Mouse (Mus musculus) left cerebral cortex, adult 2 months (tissue): ENCODE measurements around the gene Trim17. TPM values are rescaled to one million over a fixed set of nuclear protein-coding genes. Genes with fewer than 3 reads are reported as not detected.

ENCODE experiments used
- DNase-seq, 2 experiments: peaks; one replicate each; pipeline ENCODE4 v3.0.0; 2021 to 2022; ENCODE audit warnings: low spot score in 2 of 2, mixed read lengths in 1 of 2; ENCODE audit errors: extremely low spot score in 1 of 2
- H3K27ac ChIP-seq: fragments of 200-600 bp; 2 replicates; pipeline ENCODE4 v1.8.1; 2022
- H3K4me3 ChIP-seq: fragments of 200-600 bp; 2 replicates; pipeline ENCODE4 v1.8.1; 2022
- CTCF ChIP-seq: fragments of 200-600 bp; IDR thresholded peaks from 2 replicates; pipeline ENCODE4 v1.8.1; 2022; ENCODE audit warnings: antibody characterized with exemption, mild to moderate bottlenecking, moderate library complexity
- intact Hi-C: fragments of 180-260 bp; cut with DNase I; formaldehyde crosslinking; loops from one replicate; pipeline ENCODE4 v1.15.1; 2025
- total RNA-seq, 2 experiments: library from RNA; stranded (reverse); gene quantifications; 2 replicates each; pipeline ENCODE4 v1.2.3; 2021

Gene Trim17
- total RNA-seq, 2 experiments from 2014 or later, result 4.8 to 4.9 TPM

GRCm38 (mm10) chr11:58959921-58960465, 5.5 kb downstream of the Trim17 start:
- DNase-seq, result peak; percentile 71 to 75
- peak overlapping the region; percentile 71 for H3K27ac ChIP-seq
- intact Hi-C loops, result loop anchor here (2.0 kb wide), 1 partner anchor 21 kb away; the partner anchor contains the start of gene Rnf187
- peak overlapping the region; percentile 57 for H3K4me3 ChIP-seq
- TF ChIP-seq CTCF, result peak; percentile 26

GRCm38 (mm10) chr11:58961364-58962177, 7.1 kb downstream of the Trim17 start:
- no peak for DNase-seq
- intact Hi-C loops, result loop anchor here (2.0 kb wide), 1 partner anchor 23 kb away; the partner anchor contains the start of gene Rnf187
- H3K27ac ChIP-seq, result no peak overlapping the region
- TF ChIP-seq CTCF, result no peak
- no peak overlapping the region for H3K4me3 ChIP-seq

- peak in 1 of 2 experiments; percentile 37 for DNase-seq
- Histone ChIP-seq H3K27ac (no peak overlapping the region), H3K4me3 (no peak overlapping the region)
- no peak for TF ChIP-seq CTCF
- intact Hi-C loops, result no loop called here
These were observed 9.1 kb downstream of the Trim17 start for GRCm38 (mm10) chr11:58963543-58963942.

GRCm38 (mm10) chr11:58964216-58964615, 9.7 kb downstream of the Trim17 start:
- no peak for DNase-seq
- intact Hi-C loops, result no loop called here
- Histone ChIP-seq H3K4me3 (no peak overlapping the region), H3K27ac (no peak overlapping the region)
- TF ChIP-seq CTCF, result no peak

DNA sequence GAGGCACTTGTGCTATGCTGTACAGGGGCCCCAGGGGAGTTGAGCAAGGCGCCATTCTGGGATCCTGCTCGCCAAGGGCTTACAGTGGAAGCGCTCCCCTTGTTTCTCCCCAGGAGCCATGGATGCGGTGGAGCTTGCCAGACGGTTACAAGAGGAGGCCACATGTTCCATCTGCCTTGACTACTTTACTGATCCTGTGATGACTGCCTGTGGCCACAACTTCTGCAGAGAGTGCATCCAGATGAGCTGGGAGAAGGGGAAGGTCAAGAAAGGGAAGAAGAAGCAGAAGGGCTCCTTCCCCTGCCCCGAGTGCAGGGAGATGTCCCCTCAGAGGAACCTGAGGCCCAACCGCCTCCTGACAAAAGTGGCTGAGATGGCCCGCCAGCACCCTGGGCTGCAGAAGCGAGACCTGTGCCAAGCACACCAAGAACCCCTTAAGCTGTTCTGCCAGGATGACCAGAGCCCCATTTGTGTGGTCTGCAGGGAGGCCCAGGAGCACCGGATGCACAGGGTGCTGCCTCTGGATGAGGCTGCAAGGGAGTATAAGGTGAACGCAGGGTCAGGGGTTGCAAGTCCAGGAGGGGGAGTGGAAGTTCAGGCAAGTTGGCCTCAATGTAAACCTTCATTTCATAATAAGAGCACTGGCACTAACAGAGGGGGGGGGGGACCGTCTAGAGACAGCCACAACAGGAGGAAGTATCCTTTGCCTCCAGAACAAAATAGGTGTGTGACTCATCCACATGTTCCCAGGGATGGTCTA, 10.7 kb downstream of the Trim17 start:
- no peak for DNase-seq
- TF ChIP-seq CTCF, result no peak
- intact Hi-C loops, result loop anchor here (5.0 kb wide), 1 partner anchor 332 kb away; no protein-coding TSS in a partner anchor
- no peak overlapping the region for H3K27ac ChIP-seq
- no peak overlapping the region for H3K4me3 ChIP-seq

DNA sequence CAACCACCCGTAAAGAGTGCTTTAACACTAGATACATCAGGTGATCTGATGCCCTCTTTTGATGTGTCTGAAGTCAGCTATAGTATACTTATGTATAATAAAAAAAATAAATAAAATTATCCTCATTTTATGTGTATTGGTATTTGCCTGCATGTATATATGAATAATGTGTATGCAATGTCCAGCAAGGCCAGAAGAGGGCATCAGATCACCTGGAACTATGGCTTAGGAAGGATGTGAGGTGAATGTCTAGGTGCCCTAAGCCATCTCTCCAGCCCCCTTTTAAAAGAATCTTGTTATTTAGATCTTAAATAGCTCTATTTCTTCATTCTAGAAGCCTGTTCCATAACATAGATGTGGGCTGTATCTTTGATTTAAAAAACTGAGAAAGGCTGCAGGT, 12.9 kb downstream of the Trim17 start:
- peak; percentile 60 for TF ChIP-seq CTCF
- intact Hi-C loops, result loop anchor here (5.0 kb wide), 1 partner anchor 330 kb away; no protein-coding TSS in a partner anchor

GRCm38 (mm10) chr11:58968551-58968950, 14.1 kb downstream of the Trim17 start:
- DNase-seq, result no peak
- intact Hi-C loops, result loop anchor here (5.0 kb wide), 1 partner anchor 329 kb away; no protein-coding TSS in a partner anchor
- no peak for TF ChIP-seq CTCF
- Histone ChIP-seq H3K27ac (no peak overlapping the region), H3K4me3 (no peak overlapping the region)

More for the DNA sequence above, 12.9 kb downstream of the Trim17 start:
- Histone ChIP-seq H3K27ac (no peak overlapping the region), H3K4me3 (no peak overlapping the region)
- no peak for DNase-seq

DNA sequence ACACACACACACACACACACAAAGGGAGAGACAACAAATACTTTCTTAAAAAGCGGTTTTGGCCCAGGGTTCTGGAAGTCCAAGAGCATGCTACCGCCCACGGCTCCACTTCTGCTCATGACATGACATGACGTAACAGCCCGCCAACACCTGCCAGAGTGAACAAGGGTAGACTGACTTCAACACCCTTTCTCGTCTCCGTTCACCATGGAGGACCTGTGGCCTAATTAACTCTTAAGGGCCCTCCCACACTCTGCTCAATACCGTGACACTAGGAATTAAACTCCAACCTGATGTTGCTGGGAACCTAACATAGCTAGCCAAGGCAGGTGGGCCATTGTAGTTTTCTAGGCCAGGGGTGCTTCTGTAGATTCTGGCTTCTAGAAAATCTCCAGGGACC, 14.5 kb downstream of the Trim17 start:
- Histone ChIP-seq H3K27ac (no peak overlapping the region), H3K4me3 (no peak overlapping the region)
- TF ChIP-seq CTCF, result no peak
- intact Hi-C loops, result loop anchor here (5.0 kb wide), 1 partner anchor 328 kb away; no protein-coding TSS in a partner anchor
- DNase-seq, result no peak

- intact Hi-C loops, result loop anchor here (5.0 kb wide), 2 partner anchors 213 to 328 kb away; partner anchors contain the start of gene Gjc2
- DNase-seq, result no peak
- no peak overlapping the region for H3K4me3 ChIP-seq
- TF ChIP-seq CTCF, result no peak
- no peak overlapping the region for H3K27ac ChIP-seq
These were observed 15.2 kb downstream of the Trim17 start for GRCm38 (mm10) chr11:58969659-58970058.

- TF ChIP-seq CTCF, result peak; percentile 10; the same call in 1 of the 2 replicates
- H3K4me3 ChIP-seq, result no peak overlapping the region
- intact Hi-C loops, result loop anchor here (5.0 kb wide), 1 partner anchor 211 kb away; the partner anchor contains the start of gene Gjc2
- no peak for DNase-seq
- no peak overlapping the region for H3K27ac ChIP-seq
These were observed 16.5 kb downstream of the Trim17 start for GRCm38 (mm10) chr11:58970831-58971530.

GRCm38 (mm10) chr11:58971796-58972195, 17.3 kb downstream of the Trim17 start:
- Histone ChIP-seq H3K27ac (no peak overlapping the region), H3K4me3 (no peak overlapping the region)
- no peak for TF ChIP-seq CTCF
- DNase-seq, result no peak
- intact Hi-C loops, result loop anchor here (5.0 kb wide), 1 partner anchor 211 kb away; the partner anchor contains the start of gene Gjc2
